Mouse (Mus musculus) neural tube, embryonic 15.5 days (tissue): ENCODE measurements around the gene Gstp2. TPM values are rescaled to one million over a fixed set of nuclear protein-coding genes. Genes with fewer than 3 reads are reported as not detected.

Experiments
- ATAC-seq: fragments of 200-750 bp; cut with Nextera tagmentation; 2 replicates; pipeline ENCODE4 v1.8.0; 2017; ENCODE audit warnings: mild to moderate bottlenecking, moderate TSS enrichment, moderate library complexity; ENCODE audit not compliant: low FRiP score
- H3K27ac ChIP-seq: fragments of 300-500 bp; sonication (generic); replicated peaks from 2 replicates; pipeline ENCODE4 v1.5.1; 2015; ENCODE audit warnings: mild to moderate bottlenecking, inconsistent platforms
- H3K27me3 ChIP-seq: fragments of 300-500 bp; sonication (generic); replicated peaks from 2 replicates; pipeline ENCODE4 v1.6.1; 2015; ENCODE audit warnings: inconsistent platforms
- H3K36me3 ChIP-seq: fragments of 300-500 bp; sonication (generic); 2 replicates; pipeline ENCODE4 v1.6.1; 2015; ENCODE audit warnings: inconsistent platforms
- H3K4me1 ChIP-seq: fragments of 300-500 bp; sonication (generic); 2 replicates; pipeline ENCODE4 v1.6.1; 2015; ENCODE audit warnings: inconsistent platforms
- H3K4me2 ChIP-seq: fragments of 300-500 bp; sonication (generic); 2 replicates; pipeline ENCODE4 v1.6.1; 2015; ENCODE audit warnings: inconsistent platforms, mild to moderate bottlenecking, moderate library complexity
- H3K4me3 ChIP-seq: fragments of 300-500 bp; sonication (generic); replicated peaks from 2 replicates; pipeline ENCODE4 v1.5.1; 2015; ENCODE audit warnings: mild to moderate bottlenecking, inconsistent platforms
- H3K9ac ChIP-seq: fragments of 300-500 bp; sonication (generic); replicated peaks from 2 replicates; pipeline ENCODE4 v1.6.1; 2015; ENCODE audit warnings: mild to moderate bottlenecking, inconsistent platforms
- H3K9me3 ChIP-seq: fragments of 300-500 bp; sonication (generic); replicated peaks from 2 replicates; pipeline ENCODE4 v1.6.1; 2016; ENCODE audit warnings: inconsistent platforms
- WGBS: fragments of 180-500 bp; shearing (Covaris S2); methylation state at CpG from one replicate; pipeline ENCODE4 v1.1.7; 2015; ENCODE audit warnings: mixed read lengths; 5-methylcytosine and 5-hydroxymethylcytosine counted together
- polyA plus RNA-seq: library from polyadenylated mRNA; unstranded; fragments of >200 nt; fragmentation: Nextera tagmentation; extraction: Ambion mirVana; gene quantifications from 2 replicates; pipeline ENCODE4 v1.2.1, GENCODE M21; 2015

Gstp2 gene
- 1.9 and 7.6 TPM in 2 replicates for polyA plus RNA-seq

- Histone ChIP-seq H3K4me3 (no peak within 1 kb of the TSS), H3K27me3 (no peaks in the 10 kb centered on the region), H3K9ac (no peak within 1 kb of the TSS), H3K4me1 (0 out of 2 replicates have a peak, but pooled peaks cover 2% of the 10 kb centered on the region), H3K27ac (no peak within 1 kb of the TSS), H3K4me2 (peak within 1 kb of the TSS; percentile 32), H3K9me3 (no peaks in the 10 kb centered on the region), H3K36me3 (no peaks in the 10 kb centered on the region)
- WGBS = 55% methylated on average over 16 of the region's 16 CpGs
- no peak for ATAC-seq
These were observed at the start of gene Gstp2 for GRCm38 (mm10) chr19:4045966-4046865. Gene Gstp2 (minus strand): TSS chr19:4046023.

- Histone ChIP-seq H3K27ac (no peak overlapping the region), H3K36me3 (no peaks in the 10 kb centered on the region), H3K4me1 (peaks cover 35% of the 10 kb centered on the region), H3K27me3 (no peaks in the 10 kb centered on the region), H3K4me3 (no peak overlapping the region), H3K4me2 (no peak overlapping the region), H3K9me3 (no peaks in the 10 kb centered on the region), H3K9ac (no peak overlapping the region)
- no peak for ATAC-seq
- WGBS = 87% methylated on average over 5 of the region's 5 CpGs
These were observed 49.0 kb upstream of the Gstp2 start for GRCm38 (mm10) chr19:4094774-4095303.

- WGBS = 77% methylated on average over 3 of the region's 3 CpGs
These were observed 48.5 kb upstream of the Gstp2 start for GRCm38 (mm10) chr19:4094348-4094747.

GRCm38 (mm10) chr19:4093772-4094171 is 47.9 kb upstream of the Gstp2 start:
- H3K36me3 ChIP-seq = no peaks in the 10 kb centered on the region
- H3K27ac ChIP-seq = no peak overlapping the region
- WGBS = 77% methylated on average over 7 of the region's 7 CpGs
- no peak overlapping the region for H3K9ac ChIP-seq
- H3K9me3 ChIP-seq = no peaks in the 10 kb centered on the region
- no peak overlapping the region for H3K4me2 ChIP-seq
- peaks cover 24% of the 10 kb centered on the region for H3K4me1 ChIP-seq
- H3K4me3 ChIP-seq = no peak overlapping the region
- no peak for ATAC-seq
- no peaks in the 10 kb centered on the region for H3K27me3 ChIP-seq

More at GRCm38 (mm10) chr19:4094348-4094747, 48.5 kb upstream of the Gstp2 start:
- H3K9me3 ChIP-seq = no peaks in the 10 kb centered on the region
- H3K36me3 ChIP-seq = no peaks in the 10 kb centered on the region
- H3K27ac ChIP-seq = no peak overlapping the region
- H3K4me1 ChIP-seq = peaks cover 30% of the 10 kb centered on the region
- H3K4me2 ChIP-seq = no peak overlapping the region
- ATAC-seq = no peak
- no peaks in the 10 kb centered on the region for H3K27me3 ChIP-seq
- H3K4me3 ChIP-seq = no peak overlapping the region
- no peak overlapping the region for H3K9ac ChIP-seq

GRCm38 (mm10) chr19:4092750-4093149 is 46.9 kb upstream of the Gstp2 start:
- ATAC-seq = no peak
- H3K4me2 ChIP-seq = no peak overlapping the region
- no peaks in the 10 kb centered on the region for H3K36me3 ChIP-seq
- peaks cover 14% of the 10 kb centered on the region for H3K4me1 ChIP-seq
- H3K27ac ChIP-seq = no peak overlapping the region
- H3K27me3 ChIP-seq = 0 out of 2 replicates have a peak, but pooled peaks cover 2% of the 10 kb centered on the region
- H3K9ac ChIP-seq = 0 out of 2 replicates have a peak overlapping the region, but pooled peaks have one; percentile 1
- no peak overlapping the region for H3K4me3 ChIP-seq
- H3K9me3 ChIP-seq = no peaks in the 10 kb centered on the region
- WGBS = 89% methylated on average over 3 of the region's 3 CpGs

- Histone ChIP-seq H3K4me2 (no peak overlapping the region), H3K9ac (no peak overlapping the region), H3K27me3 (0 out of 2 replicates have a peak, but pooled peaks cover 2% of the 10 kb centered on the region), H3K36me3 (no peaks in the 10 kb centered on the region), H3K4me3 (no peak overlapping the region), H3K27ac (no peak overlapping the region), H3K9me3 (no peaks in the 10 kb centered on the region), H3K4me1 (peaks cover 7% of the 10 kb centered on the region; the same call in 1 of the 2 replicates)
- 77% methylated on average over 2 of the region's 2 CpGs for WGBS
- ATAC-seq = no peak
These were observed 45.6 kb upstream of the Gstp2 start for GRCm38 (mm10) chr19:4091383-4091782.

GRCm38 (mm10) chr19:4090446-4090845 is 44.6 kb upstream of the Gstp2 start:
- ATAC-seq = no peak
- Histone ChIP-seq H3K27me3 (0 out of 2 replicates have a peak, but pooled peaks cover 2% of the 10 kb centered on the region), H3K36me3 (no peaks in the 10 kb centered on the region), H3K4me3 (no peak overlapping the region), H3K4me2 (no peak overlapping the region), H3K9me3 (no peaks in the 10 kb centered on the region), H3K27ac (no peak overlapping the region), H3K9ac (no peak overlapping the region), H3K4me1 (no peaks in the 10 kb centered on the region)
- WGBS = 86% methylated on average over 3 of the region's 3 CpGs

GRCm38 (mm10) chr19:4089128-4089527 is 43.3 kb upstream of the Gstp2 start:
- no peak for ATAC-seq
- no peak overlapping the region for H3K4me3 ChIP-seq
- H3K36me3 ChIP-seq = no peaks in the 10 kb centered on the region
- no peak overlapping the region for H3K4me2 ChIP-seq
- H3K27ac ChIP-seq = no peak overlapping the region
- H3K4me1 ChIP-seq = no peaks in the 10 kb centered on the region
- 80% methylated on average over 6 of the region's 6 CpGs for WGBS
- no peaks in the 10 kb centered on the region for H3K9me3 ChIP-seq
- H3K27me3 ChIP-seq = 0 out of 2 replicates have a peak, but pooled peaks cover 2% of the 10 kb centered on the region
- H3K9ac ChIP-seq = no peak overlapping the region

GRCm38 (mm10) chr19:4088146-4088545 is 42.3 kb upstream of the Gstp2 start:
- 59% methylated on average over 5 of the region's 5 CpGs for WGBS
- no peak overlapping the region for H3K27ac ChIP-seq

GRCm38 (mm10) chr19:4087090-4087489 is 41.3 kb upstream of the Gstp2 start:
- Histone ChIP-seq H3K4me2 (no peak overlapping the region), H3K4me3 (no peak overlapping the region), H3K27ac (no peak overlapping the region), H3K36me3 (no peaks in the 10 kb centered on the region), H3K9ac (no peak overlapping the region), H3K27me3 (0 out of 2 replicates have a peak, but pooled peaks cover 7% of the 10 kb centered on the region), H3K9me3 (no peaks in the 10 kb centered on the region), H3K4me1 (no peaks in the 10 kb centered on the region)
- ATAC-seq = no peak
- 87% methylated on average over 5 of the region's 5 CpGs for WGBS

More at GRCm38 (mm10) chr19:4088146-4088545, 42.3 kb upstream of the Gstp2 start:
- H3K27me3 ChIP-seq = 0 out of 2 replicates have a peak, but pooled peaks cover 7% of the 10 kb centered on the region
- no peak overlapping the region for H3K9ac ChIP-seq
- H3K9me3 ChIP-seq = no peaks in the 10 kb centered on the region
- H3K4me2 ChIP-seq = no peak overlapping the region
- no peaks in the 10 kb centered on the region for H3K4me1 ChIP-seq
- no peak for ATAC-seq
- H3K36me3 ChIP-seq = no peaks in the 10 kb centered on the region
- H3K4me3 ChIP-seq = no peak overlapping the region

- H3K27me3 ChIP-seq = 0 out of 2 replicates have a peak, but pooled peaks cover 7% of the 10 kb centered on the region
- H3K4me3 ChIP-seq = no peak overlapping the region
- H3K36me3 ChIP-seq = no peaks in the 10 kb centered on the region
- no peaks in the 10 kb centered on the region for H3K9me3 ChIP-seq
- no peak overlapping the region for H3K27ac ChIP-seq
- ATAC-seq = no peak
- 93% methylated on average over 15 of the region's 15 CpGs for WGBS
- no peaks in the 10 kb centered on the region for H3K4me1 ChIP-seq
- no peak overlapping the region for H3K4me2 ChIP-seq
- no peak overlapping the region for H3K9ac ChIP-seq
These were observed 40.3 kb upstream of the Gstp2 start for GRCm38 (mm10) chr19:4086156-4086555.
